In the genomic region with DNA sequence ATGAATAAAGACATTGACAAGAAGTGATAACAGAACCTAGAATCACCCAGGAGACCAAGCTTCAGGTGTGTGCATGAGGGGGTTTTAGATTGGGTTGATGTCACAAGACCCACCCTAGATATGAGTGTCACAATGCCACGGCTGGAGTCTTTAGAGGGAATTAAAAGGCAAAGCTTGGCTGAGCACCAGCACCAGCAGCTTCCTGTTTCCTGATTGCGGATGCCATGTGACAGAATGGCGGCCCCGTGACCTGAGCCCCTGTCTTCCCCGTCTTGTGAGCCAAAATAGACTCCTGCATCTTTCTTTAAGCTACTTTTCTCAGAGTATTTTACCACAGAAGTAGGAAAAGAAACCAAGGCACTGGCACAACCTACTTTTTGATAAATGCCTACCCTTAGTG, we compare ENCODE assay signal across 21 mouse cellular contexts. TPM values are rescaled to one million over a fixed set of nuclear protein-coding genes. Genes with fewer than 3 reads are reported as not detected.
DNase-seq lines count a peak whose midpoint lies in the region; ATAC-seq and TF ChIP-seq lines count a peak whose summit lies in the region.
"Had no signal": no experiment of that assay in that cellular context is flagged by ENCODE, and none has a peak within 500 bp of the region (broad histone marks: within the 10 kb centered on the region; RNA-seq: fewer than 3 reads in every experiment).

No protein-coding gene starts in this region.

- no peak for TF ChIP-seq CTCF in lung, embryonic 14.5 days (IDR thresholded peaks at IDR 0.05; ENCODE audit: low read depth)
- TF ChIP-seq CTCF in bone marrow macrophage, adult 2 months (IDR thresholded peaks at IDR 0.05; ENCODE audit: low read depth, low read length), result no peak

- TF ChIP-seq POLR2A in bone marrow macrophage, adult 2 months (IDR thresholded peaks at IDR 0.05; ENCODE audit: borderline replicate concordance, low read depth, low read length), result no peak

- H3K4me1 ChIP-seq in lung, embryonic 14.5 days (ENCODE audit: insufficient read depth), result no peaks in the 10 kb centered on the region
- peaks cover 8% of the 10 kb centered on the region for H3K4me1 ChIP-seq in bone marrow macrophage, adult 2 months (ENCODE audit: control insufficient read depth, insufficient read depth, low read length)
- H3K4me1 ChIP-seq in hindbrain, embryonic 14.5 days (replicated peaks; ENCODE audit: control insufficient read depth, insufficient read depth, low read length), result no peaks in the 10 kb centered on the region
- H3K4me1 ChIP-seq: embryonic facial prominence, embryonic 12.5 days; hindbrain, embryonic 13.5 days; liver, embryonic 13.5 days; midbrain, embryonic 15.5 days; stomach, embryonic 15.5 days had no signal

- no peak overlapping the region for H3K27ac ChIP-seq in lung, embryonic 14.5 days (ENCODE audit: low read depth)
- 0 out of 2 replicates have a peak overlapping the region, but pooled peaks have one; percentile 4 for H3K27ac ChIP-seq in bone marrow macrophage, adult 2 months (ENCODE audit: insufficient read depth, low read depth, low read length)
- no peak overlapping the region for H3K27ac ChIP-seq in hindbrain, embryonic 14.5 days
- H3K27ac ChIP-seq: embryonic facial prominence, embryonic 12.5 days; hindbrain, embryonic 13.5 days; limb, embryonic 13.5 days; liver, embryonic 13.5 days; midbrain, embryonic 15.5 days; stomach, embryonic 15.5 days had no signal

- ATAC-seq in lung, embryonic 14.5 days (ENCODE audit: insufficient read depth), result no peak
- ATAC-seq in hindbrain, embryonic 14.5 days (ENCODE audit: low FRiP score), result no peak
- ATAC-seq: forebrain, embryonic 14.5 days; midbrain, embryonic 15.5 days had no signal

- no peaks in the 10 kb centered on the region for H3K36me3 ChIP-seq in lung, embryonic 14.5 days (ENCODE audit: insufficient read depth)
- H3K36me3 ChIP-seq in hindbrain, embryonic 14.5 days (replicated peaks; ENCODE audit: control insufficient read depth, insufficient read depth), result no peaks in the 10 kb centered on the region
- H3K36me3 ChIP-seq: embryonic facial prominence, embryonic 12.5 days; hindbrain, embryonic 13.5 days; limb, embryonic 13.5 days; liver, embryonic 13.5 days; midbrain, embryonic 15.5 days; stomach, embryonic 15.5 days had no signal

- peak; percentile 11 for DNase-seq in adrenal gland, postnatal 14 days
- DNase-seq in adrenal gland, postnatal 4 days (ENCODE audit: low spot score in 2 of 2), result no peak
- DNase-seq in lung, embryonic 14.5 days, result peak; percentile 35
- no peak for DNase-seq in lung, postnatal 10 days
- peak; percentile 24 to 36 for DNase-seq in kidney, postnatal 4 days
- DNase-seq in hindbrain, embryonic 14.5 days (ENCODE audit: low spot score), result no peak
- DNase-seq in adrenal gland, adult 18-20 months (ENCODE audit: low spot score in 2 of 2), result no peak
- DNase-seq: cerebellum, adult 9-10 months; heart, postnatal 10 days; liver, embryonic 13.5 days; thymus, adult 18-20 months; thymus, postnatal 4 days had no signal

- 56% methylated on average over 5 of the region's 5 CpGs for WGBS in lung, embryonic 14.5 days
- 80% methylated on average over 5 of the region's 5 CpGs for WGBS in hindbrain, embryonic 14.5 days

- no peaks in the 10 kb centered on the region for H3K9me3 ChIP-seq in lung, embryonic 14.5 days (ENCODE audit: low read depth, low read length)
- H3K9me3 ChIP-seq in hindbrain, embryonic 14.5 days (ENCODE audit: control insufficient read depth, low read length), result no peaks in the 10 kb centered on the region
- H3K9me3 ChIP-seq: embryonic facial prominence, embryonic 12.5 days; hindbrain, embryonic 13.5 days; limb, embryonic 13.5 days; liver, embryonic 13.5 days; midbrain, embryonic 15.5 days; stomach, embryonic 15.5 days had no signal

- H3K9ac ChIP-seq in lung, embryonic 14.5 days, result no peak overlapping the region
- no peak overlapping the region for H3K9ac ChIP-seq in hindbrain, embryonic 14.5 days
- H3K9ac ChIP-seq: embryonic facial prominence, embryonic 12.5 days; hindbrain, embryonic 13.5 days; limb, embryonic 13.5 days; liver, embryonic 13.5 days; midbrain, embryonic 15.5 days; stomach, embryonic 15.5 days had no signal

- no peak overlapping the region for H3K4me2 ChIP-seq in lung, embryonic 14.5 days
- no peak overlapping the region for H3K4me2 ChIP-seq in hindbrain, embryonic 14.5 days (replicated peaks)
- H3K4me2 ChIP-seq: embryonic facial prominence, embryonic 12.5 days; heart, embryonic 11.5 days; hindbrain, embryonic 13.5 days; limb, embryonic 13.5 days; liver, embryonic 13.5 days; midbrain, embryonic 15.5 days; stomach, embryonic 15.5 days had no signal

- no peak overlapping the region for H3K4me3 ChIP-seq in lung, embryonic 14.5 days (ENCODE audit: low read depth, low read length)
- H3K4me3 ChIP-seq in bone marrow macrophage, adult 2 months (ENCODE audit: insufficient read depth, low read length), result no peak overlapping the region
- H3K4me3 ChIP-seq in hindbrain, embryonic 14.5 days (replicated peaks; ENCODE audit: low read length), result no peak overlapping the region
- H3K4me3 ChIP-seq: embryonic facial prominence, embryonic 12.5 days; hindbrain, embryonic 13.5 days; limb, embryonic 13.5 days; liver, embryonic 13.5 days; midbrain, embryonic 15.5 days; myocyte; stomach, embryonic 15.5 days had no signal

- no peaks in the 10 kb centered on the region for H3K27me3 ChIP-seq in lung, embryonic 14.5 days (ENCODE audit: insufficient read depth, low read length)
- no peaks in the 10 kb centered on the region for H3K27me3 ChIP-seq in hindbrain, embryonic 14.5 days (ENCODE audit: control insufficient read depth, insufficient read depth, low read length)
- H3K27me3 ChIP-seq: embryonic facial prominence, embryonic 12.5 days; hindbrain, embryonic 13.5 days; limb, embryonic 13.5 days; liver, embryonic 13.5 days; midbrain, embryonic 15.5 days; stomach, embryonic 15.5 days had no signal

RNA-seq across cellular contexts. Expression of gene Kctd3, which starts 46.5 kb away (rescaled TPM):
- 46.9 and 54.5 TPM in 2 replicates for total RNA-seq in adrenal gland, postnatal 14 days (2021)
- total RNA-seq in adrenal gland, postnatal 4 days (2021), result 10 to 100 TPM; 43.7 to 48.6 TPM
- 38.7 and 45.9 TPM in 2 replicates for polyA plus RNA-seq in lung, embryonic 14.5 days (2014; fragmentation: Nextera tagmentation; extraction: Ambion mirVana)
- 10.4 and 12.9 TPM in 2 replicates for polyA plus RNA-seq in bone marrow macrophage, adult 2 months (2012; ENCODE audit: insufficient read depth, insufficient read length, missing spikeins)
- 54.1 and 56.2 TPM in 2 replicates for polyA plus RNA-seq in hindbrain, embryonic 14.5 days (2014; fragmentation: Nextera tagmentation; extraction: Ambion mirVana)
- total RNA-seq in adrenal gland, adult 18-20 months (2021), result 10 to 100 TPM; 26.3 to 26.9 TPM

Comparison
In these comparisons a context has a peak if more than half of its experiments do, and no peak if none do; other contexts are left out.
1. DNase-seq: peak in adrenal gland, postnatal 14 days (single experiment), lung, embryonic 14.5 days (single experiment) and kidney, postnatal 4 days (2 of 2); none in adrenal gland, postnatal 4 days (0 of 2), lung, postnatal 10 days (single experiment), hindbrain, embryonic 14.5 days (single experiment) and adrenal gland, adult 18-20 months (0 of 2).